Mouse (Mus musculus): ENCODE data around the gene Cdh12. TPM values are rescaled to one million over a fixed set of nuclear protein-coding genes. Genes with fewer than 3 reads are reported as not detected.

Gene Cdh12
- total RNA-seq, 1 experiment = not detected

GRCm38 (mm10) chr15:21269856-21270255, 820.8 kb downstream of the Cdh12 start:
- in situ Hi-C loops (cut with MboI; ENCODE audit: low sequenced_read_pairs in 2 of 2, unreplicated experiment in 2 of 2) = no loop called here
- H3K9me3 ChIP-seq (ENCODE audit: control insufficient read depth, insufficient read depth, low read depth, low read length) = no peaks in the 10 kb centered on the region
- no peak overlapping the region for H3K4me3 ChIP-seq (ENCODE audit: insufficient read depth in 1 of 2, low read depth in 1 of 2, low read length in 2 of 2, poor library complexity in 1 of 2, severe bottlenecking in 1 of 2)
- no peak overlapping the region for H3K27ac ChIP-seq (ENCODE audit: insufficient read depth, low read depth, low read length, poor library complexity, severe bottlenecking)
- no peak for DNase-seq (ENCODE audit: low read depth, low spot score)
- no peak overlapping the region for H3K9ac ChIP-seq (ENCODE audit: insufficient read depth, low read depth, low read length, poor library complexity, severe bottlenecking)
- no peaks in the 10 kb centered on the region for H3K4me1 ChIP-seq (ENCODE audit: control insufficient read depth in 2 of 2, insufficient read depth in 2 of 2, low read length in 2 of 2, poor library complexity in 1 of 2)
- H3K36me3 ChIP-seq (ENCODE audit: control insufficient read depth, insufficient read depth, low read length, poor library complexity, severe bottlenecking) = no peaks in the 10 kb centered on the region
- no peak for TF ChIP-seq ZC3H11A (IDR thresholded peaks at IDR 0.05; ENCODE audit: borderline replicate concordance, low read depth, low read length)
- TF ChIP-seq HCFC1 (IDR thresholded peaks at IDR 0.05; ENCODE audit: borderline replicate concordance, insufficient read depth, low read length) = no peak
- no peak for TF ChIP-seq ZNF384 (IDR thresholded peaks at IDR 0.05; ENCODE audit: low read depth, low read length)
- no peak for TF ChIP-seq MAFK (IDR thresholded peaks at IDR 0.05; ENCODE audit: insufficient read depth, low read depth, low read length)
- TF ChIP-seq CHD2 (IDR thresholded peaks at IDR 0.05; ENCODE audit: low read depth, low read length) = no peak

- Histone ChIP-seq H3K9ac (ENCODE audit: insufficient read depth, low read depth, low read length, poor library complexity, severe bottlenecking) (no peak overlapping the region), H3K4me3 (ENCODE audit: insufficient read depth in 1 of 2, low read depth in 1 of 2, low read length in 2 of 2, poor library complexity in 1 of 2, severe bottlenecking in 1 of 2) (no peak overlapping the region), H3K4me1 (ENCODE audit: control insufficient read depth in 2 of 2, insufficient read depth in 2 of 2, low read length in 2 of 2, poor library complexity in 1 of 2) (no peaks in the 10 kb centered on the region), H3K9me3 (ENCODE audit: control insufficient read depth, insufficient read depth, low read depth, low read length) (no peaks in the 10 kb centered on the region), H3K27ac (ENCODE audit: insufficient read depth, low read depth, low read length, poor library complexity, severe bottlenecking) (no peak overlapping the region), H3K36me3 (ENCODE audit: control insufficient read depth, insufficient read depth, low read length, poor library complexity, severe bottlenecking) (no peaks in the 10 kb centered on the region)
- in situ Hi-C loops (cut with MboI; ENCODE audit: low sequenced_read_pairs in 2 of 2, unreplicated experiment in 2 of 2) = no loop called here
- TF ChIP-seq ZC3H11A (IDR thresholded peaks at IDR 0.05; ENCODE audit: borderline replicate concordance, low read depth, low read length) (no peak), MAFK (IDR thresholded peaks at IDR 0.05; ENCODE audit: insufficient read depth, low read depth, low read length) (no peak), ZNF384 (IDR thresholded peaks at IDR 0.05; ENCODE audit: low read depth, low read length) (no peak), HCFC1 (IDR thresholded peaks at IDR 0.05; ENCODE audit: borderline replicate concordance, insufficient read depth, low read length) (no peak), CHD2 (IDR thresholded peaks at IDR 0.05; ENCODE audit: low read depth, low read length) (no peak)
- DNase-seq (ENCODE audit: low read depth, low spot score) = no peak
Observed at GRCm38 (mm10) chr15:21297051-21297450, 848.0 kb downstream of the Cdh12 start.

GRCm38 (mm10) chr15:21315457-21315856, 866.4 kb downstream of the Cdh12 start:
- Histone ChIP-seq H3K4me3 (ENCODE audit: insufficient read depth in 1 of 2, low read depth in 1 of 2, low read length in 2 of 2, poor library complexity in 1 of 2, severe bottlenecking in 1 of 2) (no peak overlapping the region), H3K9me3 (ENCODE audit: control insufficient read depth, insufficient read depth, low read depth, low read length) (no peaks in the 10 kb centered on the region), H3K27ac (ENCODE audit: insufficient read depth, low read depth, low read length, poor library complexity, severe bottlenecking) (no peak overlapping the region), H3K36me3 (ENCODE audit: control insufficient read depth, insufficient read depth, low read length, poor library complexity, severe bottlenecking) (no peaks in the 10 kb centered on the region), H3K4me1 (ENCODE audit: control insufficient read depth in 2 of 2, insufficient read depth in 2 of 2, low read length in 2 of 2, poor library complexity in 1 of 2) (no peaks in the 10 kb centered on the region), H3K9ac (ENCODE audit: insufficient read depth, low read depth, low read length, poor library complexity, severe bottlenecking) (no peak overlapping the region)
- no peak for DNase-seq (ENCODE audit: low read depth, low spot score)
- no peak for TF ChIP-seq HCFC1 (IDR thresholded peaks at IDR 0.05; ENCODE audit: borderline replicate concordance, insufficient read depth, low read length)
- TF ChIP-seq ZNF384 (IDR thresholded peaks at IDR 0.05; ENCODE audit: low read depth, low read length) = no peak
- TF ChIP-seq ZC3H11A (IDR thresholded peaks at IDR 0.05; ENCODE audit: borderline replicate concordance, low read depth, low read length) = no peak
- TF ChIP-seq CHD2 (IDR thresholded peaks at IDR 0.05; ENCODE audit: low read depth, low read length) = no peak
- TF ChIP-seq MAFK (IDR thresholded peaks at IDR 0.05; ENCODE audit: insufficient read depth, low read depth, low read length) = no peak
- in situ Hi-C loops (cut with MboI; ENCODE audit: low sequenced_read_pairs in 2 of 2, unreplicated experiment in 2 of 2) = no loop called here

GRCm38 (mm10) chr15:21343853-21344252, 894.8 kb downstream of the Cdh12 start:
- H3K36me3 ChIP-seq (ENCODE audit: control insufficient read depth, insufficient read depth, low read length, poor library complexity, severe bottlenecking) = no peaks in the 10 kb centered on the region
- no peaks in the 10 kb centered on the region for H3K9me3 ChIP-seq (ENCODE audit: control insufficient read depth, insufficient read depth, low read depth, low read length)
- H3K4me1 ChIP-seq (ENCODE audit: control insufficient read depth in 2 of 2, insufficient read depth in 2 of 2, low read length in 2 of 2, poor library complexity in 1 of 2) = no peaks in the 10 kb centered on the region
- in situ Hi-C loops (cut with MboI; ENCODE audit: low sequenced_read_pairs in 2 of 2, unreplicated experiment in 2 of 2) = no loop called here
- no peak overlapping the region for H3K4me3 ChIP-seq (ENCODE audit: insufficient read depth in 1 of 2, low read depth in 1 of 2, low read length in 2 of 2, poor library complexity in 1 of 2, severe bottlenecking in 1 of 2)
- H3K27ac ChIP-seq (ENCODE audit: insufficient read depth, low read depth, low read length, poor library complexity, severe bottlenecking) = no peak overlapping the region
- no peak for TF ChIP-seq ZNF384 (IDR thresholded peaks at IDR 0.05; ENCODE audit: low read depth, low read length)
- no peak for TF ChIP-seq CHD2 (IDR thresholded peaks at IDR 0.05; ENCODE audit: low read depth, low read length)
- TF ChIP-seq HCFC1 (IDR thresholded peaks at IDR 0.05; ENCODE audit: borderline replicate concordance, insufficient read depth, low read length) = no peak
- TF ChIP-seq MAFK (IDR thresholded peaks at IDR 0.05; ENCODE audit: insufficient read depth, low read depth, low read length) = no peak
- TF ChIP-seq ZC3H11A (IDR thresholded peaks at IDR 0.05; ENCODE audit: borderline replicate concordance, low read depth, low read length) = no peak
- H3K9ac ChIP-seq (ENCODE audit: insufficient read depth, low read depth, low read length, poor library complexity, severe bottlenecking) = no peak overlapping the region
- DNase-seq (ENCODE audit: low read depth, low spot score) = no peak

GRCm38 (mm10) chr15:21344323-21344722, 895.3 kb downstream of the Cdh12 start:
- Histone ChIP-seq H3K27ac (ENCODE audit: insufficient read depth, low read depth, low read length, poor library complexity, severe bottlenecking) (no peak overlapping the region), H3K4me3 (ENCODE audit: insufficient read depth in 1 of 2, low read depth in 1 of 2, low read length in 2 of 2, poor library complexity in 1 of 2, severe bottlenecking in 1 of 2) (no peak overlapping the region), H3K36me3 (ENCODE audit: control insufficient read depth, insufficient read depth, low read length, poor library complexity, severe bottlenecking) (no peaks in the 10 kb centered on the region), H3K9ac (ENCODE audit: insufficient read depth, low read depth, low read length, poor library complexity, severe bottlenecking) (no peak overlapping the region), H3K9me3 (ENCODE audit: control insufficient read depth, insufficient read depth, low read depth, low read length) (no peaks in the 10 kb centered on the region), H3K4me1 (ENCODE audit: control insufficient read depth in 2 of 2, insufficient read depth in 2 of 2, low read length in 2 of 2, poor library complexity in 1 of 2) (no peaks in the 10 kb centered on the region)
- TF ChIP-seq ZC3H11A (IDR thresholded peaks at IDR 0.05; ENCODE audit: borderline replicate concordance, low read depth, low read length) = no peak
- in situ Hi-C loops (cut with MboI; ENCODE audit: low sequenced_read_pairs in 2 of 2, unreplicated experiment in 2 of 2) = no loop called here
- DNase-seq (ENCODE audit: low read depth, low spot score) = no peak

All from ES-E14 (cell line).